Mouse (Mus musculus) B cell, adult 62 days (primary cell): ENCODE results near the gene Olfr150. TPM values are rescaled to one million over a fixed set of nuclear protein-coding genes. Genes with fewer than 3 reads are reported as not detected.

Experiments used
- total RNA-seq: library from RNA; stranded (reverse); gene quantifications from 4 replicates; pipeline ENCODE4 v1.2.4, GENCODE M21; 2023

Gene Olfr150
- not detected in 4 replicates for total RNA-seq

DNA sequence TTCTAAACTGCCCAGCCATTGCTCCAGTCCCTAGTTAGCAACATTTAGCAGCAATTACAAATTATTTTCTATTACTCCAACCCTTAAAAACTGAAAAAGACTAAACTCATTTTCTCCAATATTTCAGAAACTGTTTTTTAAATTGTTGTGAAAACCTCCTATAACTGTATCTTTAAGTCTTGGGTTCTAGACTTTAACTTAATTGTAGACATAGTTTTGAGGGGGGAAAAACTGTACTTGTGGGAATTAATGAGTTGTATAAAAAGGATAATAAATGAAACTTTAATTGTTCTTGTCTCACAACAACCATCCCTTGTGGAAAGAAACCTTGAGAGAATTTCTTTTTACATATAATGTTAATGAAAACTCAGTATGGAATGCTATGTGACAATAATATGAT is at the start of gene Olfr150:
Gene Olfr150, plus strand, starts transcription at position 301 of the 400 bp plus-strand sequence.

GRCm38 (mm10) chr9:39707017-39707416 is 23.8 kb upstream of the Olfr150 start, which contains the start of gene Olfr149:
TSS of gene Olfr149 (minus strand) at chr9:39707117.

GRCm38 (mm10) chr9:39711053-39711452 is 19.7 kb upstream of the Olfr150 start, which contains the start of gene Olfr965:
TSS of gene Olfr965 (plus strand) at chr9:39711353.

DNA sequence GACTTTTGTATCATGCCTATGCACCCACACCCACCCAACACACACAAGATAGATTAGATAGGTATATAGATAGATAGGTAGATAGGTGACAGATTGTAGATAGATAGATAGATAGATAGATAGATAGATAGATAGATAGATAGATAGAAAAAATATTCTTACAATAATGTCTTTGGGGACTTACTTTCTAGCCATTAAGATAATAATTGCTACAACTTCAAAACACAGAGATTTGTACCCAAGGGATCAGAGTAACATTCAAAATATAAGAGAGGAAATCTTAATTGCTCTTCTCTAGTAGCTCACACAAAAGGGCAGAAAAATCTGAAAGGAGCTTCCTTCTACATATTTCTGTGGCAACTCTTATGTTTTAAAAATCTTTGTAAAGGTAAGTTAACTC is 15.2 kb downstream of the Olfr150 start, which contains the start of gene Olfr967:
Gene Olfr967, plus strand, starts transcription at position 301 of the 400 bp plus-strand sequence.

DNA sequence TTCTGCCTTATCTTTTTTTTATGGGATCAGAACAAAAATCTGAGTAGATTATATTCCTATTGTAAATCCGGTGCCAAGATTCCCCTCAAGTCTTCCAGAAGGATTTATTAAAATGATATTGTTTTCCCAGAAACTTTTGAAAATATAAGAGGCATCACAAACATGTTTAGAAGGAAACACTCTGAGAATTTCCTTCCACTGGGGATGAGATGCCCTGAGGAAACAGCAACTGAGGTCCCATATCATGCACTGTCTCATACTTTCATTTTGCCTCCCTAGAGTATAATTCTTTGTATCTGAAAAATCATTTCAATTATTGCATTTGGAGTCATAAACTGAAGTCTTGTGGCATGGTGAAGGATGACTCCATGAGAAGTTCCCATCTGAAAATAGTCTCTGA is 52.4 kb downstream of the Olfr150 start, which contains the start of gene Olfr968:
Gene Olfr968, minus strand, starts transcription at position 101 of the 400 bp plus-strand sequence.

Other genes starting within 250 kb of the Olfr150 start
- not detected in 4 replicates for gene Olfr44, start 237.0 kb upstream of the Olfr150 start, total RNA-seq
- gene Olfr957, start 215.2 kb upstream of the Olfr150 start, total RNA-seq, result not detected in 4 replicates
- gene Olfr958, start 176.9 kb upstream of the Olfr150 start, total RNA-seq, result not detected in 4 replicates
- not detected in 4 replicates for gene Olfr959, start 155.4 kb upstream of the Olfr150 start, total RNA-seq
- gene AW551984, start 126.6 kb upstream of the Olfr150 start, total RNA-seq, result not detected in 4 replicates
- not detected in 4 replicates for gene Olfr148, start 120.3 kb upstream of the Olfr150 start, total RNA-seq
- gene Olfr960, start 109.6 kb upstream of the Olfr150 start, total RNA-seq, result not detected in 4 replicates
- gene Olfr961, start 85.9 kb upstream of the Olfr150 start, total RNA-seq, result not detected in 4 replicates
- not detected in 4 replicates for gene Olfr963, start 63.8 kb upstream of the Olfr150 start, total RNA-seq
- gene Olfr149, start 23.9 kb upstream of the Olfr150 start, total RNA-seq, result not detected in 4 replicates
- gene Olfr965, start 19.6 kb upstream of the Olfr150 start, total RNA-seq, result not detected in 4 replicates
- not detected in 4 replicates for gene Olfr967, start 15.3 kb downstream of the Olfr150 start, total RNA-seq
- gene Olfr968, start 52.3 kb downstream of the Olfr150 start, total RNA-seq, result not detected in 4 replicates
- gene Olfr969, start 60.0 kb downstream of the Olfr150 start, total RNA-seq, result not detected in 4 replicates
- gene Olfr970, start 77.9 kb downstream of the Olfr150 start, total RNA-seq, result not detected in 4 replicates
- gene Olfr971, start 105.9 kb downstream of the Olfr150 start, total RNA-seq, result not detected in 4 replicates
- not detected in 4 replicates for gene Olfr972, start 135.4 kb downstream of the Olfr150 start, total RNA-seq
- gene Olfr229, start 176.4 kb downstream of the Olfr150 start, total RNA-seq, result not detected in 4 replicates
- not detected in 4 replicates for gene Olfr974, start 206.5 kb downstream of the Olfr150 start, total RNA-seq
- gene Olfr975, start 221.1 kb downstream of the Olfr150 start, total RNA-seq, result not detected in 4 replicates
- gene Olfr976, start 230.2 kb downstream of the Olfr150 start, total RNA-seq, result not detected in 4 replicates